In genomic region chr5:148363441-148364113, GRCm38 (mm10) we compare ENCODE assay signal across 13 mouse cellular contexts. TPM values are rescaled to one million over a fixed set of nuclear protein-coding genes. Genes with fewer than 3 reads are reported as not detected.
DNase-seq lines count a peak whose midpoint lies in the region; ATAC-seq and TF ChIP-seq lines count a peak whose summit lies in the region.
"Had no signal": no experiment of that assay in that cellular context is flagged by ENCODE, and none has a peak within 500 bp of the region (broad histone marks: within the 10 kb centered on the region; RNA-seq: fewer than 3 reads in every experiment).

No protein-coding gene starts in this region.

- H3K4me1 ChIP-seq in kidney, embryonic 16.5 days (ENCODE audit: insufficient read depth, low read length): peaks cover 30% of the 10 kb centered on the region
- H3K4me1 ChIP-seq in midbrain, embryonic 10.5 days: peaks cover 14% of the 10 kb centered on the region
- no peaks in the 10 kb centered on the region for H3K4me1 ChIP-seq in midbrain, embryonic 11.5 days (ENCODE audit: control insufficient read depth, insufficient read depth, low read length)

- peak overlapping the region; percentile 31; the same call in 1 of the 2 replicates for H3K27ac ChIP-seq in kidney, embryonic 16.5 days (ENCODE audit: low read length)
- 0 out of 2 replicates have a peak overlapping the region, but pooled peaks have one; percentile 17 for H3K27ac ChIP-seq in midbrain, embryonic 10.5 days (replicated peaks)
- H3K27ac ChIP-seq in midbrain, embryonic 11.5 days (ENCODE audit: low read depth, low read length): no peak overlapping the region
- H3K27ac ChIP-seq: liver, embryonic 13.5 days had no signal

- H3K9me3 ChIP-seq in kidney, embryonic 16.5 days (ENCODE audit: low read length): no peaks in the 10 kb centered on the region
- no peaks in the 10 kb centered on the region for H3K9me3 ChIP-seq in midbrain, embryonic 10.5 days (replicated peaks)
- H3K9me3 ChIP-seq in midbrain, embryonic 11.5 days (ENCODE audit: control insufficient read depth, low read length): no peaks in the 10 kb centered on the region
- H3K9me3 ChIP-seq: liver, embryonic 13.5 days had no signal

- DNase-seq in kidney, postnatal 10 days: no peak
- no peak for DNase-seq in midbrain, embryonic 10.5 days (ENCODE audit: low spot score)
- DNase-seq in midbrain, embryonic 11.5 days (ENCODE audit: low spot score, missing footprints): no peak
- peak; percentile 33 for DNase-seq in brain, embryonic 14.5 days (ENCODE audit: low read depth)
- no peak for DNase-seq in ovary, adult 18-20 months (ENCODE audit: low spot score)
- DNase-seq: gastrocnemius, postnatal 36 days; kidney, adult 8-10 months; left cerebral cortex, postnatal 4 days; liver, embryonic 13.5 days had no signal

- 85% methylated on average over 22 of the region's 22 CpGs for WGBS in kidney, embryonic 16.5 days
- WGBS in midbrain, embryonic 10.5 days: 90% methylated on average over 22 of the region's 22 CpGs
- 90% methylated on average over 22 of the region's 22 CpGs for WGBS in midbrain, embryonic 11.5 days

- no peak for TF ChIP-seq POLR2A in brain, embryonic 14.5 days (IDR thresholded peaks at IDR 0.05; ENCODE audit: borderline replicate concordance, extremely low read depth, insufficient read depth, insufficient read length, poor library complexity, severe bottlenecking)

- no peak overlapping the region for H3K4me3 ChIP-seq in kidney, embryonic 16.5 days (ENCODE audit: low read length)
- no peak overlapping the region for H3K4me3 ChIP-seq in midbrain, embryonic 10.5 days
- H3K4me3 ChIP-seq in midbrain, embryonic 11.5 days (ENCODE audit: low read depth, low read length): no peak overlapping the region
- H3K4me3 ChIP-seq: liver, embryonic 13.5 days; myocyte had no signal

- H3K4me2 ChIP-seq in kidney, embryonic 16.5 days (replicated peaks; ENCODE audit: low read depth, low read length): no peak overlapping the region
- H3K4me2 ChIP-seq in midbrain, embryonic 11.5 days: no peak overlapping the region
- H3K4me2 ChIP-seq: liver, embryonic 13.5 days had no signal

- peaks cover 2% of the 10 kb centered on the region; the same call in 1 of the 2 replicates for H3K36me3 ChIP-seq in kidney, embryonic 16.5 days (ENCODE audit: insufficient read depth, low read length)
- H3K36me3 ChIP-seq in midbrain, embryonic 10.5 days: peaks cover 29% of the 10 kb centered on the region
- no peaks in the 10 kb centered on the region for H3K36me3 ChIP-seq in midbrain, embryonic 11.5 days (ENCODE audit: control insufficient read depth, insufficient read depth, low read length)

- H3K27me3 ChIP-seq in kidney, embryonic 16.5 days (ENCODE audit: insufficient read depth, low read length): no peaks in the 10 kb centered on the region
- H3K27me3 ChIP-seq in midbrain, embryonic 10.5 days (ENCODE audit: low read depth, poor library complexity, severe bottlenecking): no peaks in the 10 kb centered on the region
- no peaks in the 10 kb centered on the region for H3K27me3 ChIP-seq in midbrain, embryonic 11.5 days (ENCODE audit: control insufficient read depth, insufficient read depth, low read length)
- H3K27me3 ChIP-seq: liver, embryonic 13.5 days had no signal

- TF ChIP-seq CTCF in brain, embryonic 14.5 days (IDR thresholded peaks at IDR 0.05; ENCODE audit: borderline replicate concordance, extremely low read depth, insufficient read depth, insufficient read length): no peak

- ATAC-seq in kidney, embryonic 16.5 days (ENCODE audit: low FRiP score, low TSS enrichment): no peak
- ATAC-seq in midbrain, embryonic 11.5 days (ENCODE audit: low FRiP score): no peak
- 0 out of 2 replicates have a peak, but pooled peaks have one; percentile 14 for ATAC-seq in monocyte, adult 5-6 weeks (replicated peaks; ENCODE audit: insufficient number of reproducible peaks, low FRiP score, low TSS enrichment, poor library complexity, severe bottlenecking)
- ATAC-seq: forebrain, embryonic 14.5 days had no signal

- H3K9ac ChIP-seq in kidney, embryonic 16.5 days (replicated peaks; ENCODE audit: low read length): no peak overlapping the region
- no peak overlapping the region for H3K9ac ChIP-seq in midbrain, embryonic 11.5 days (ENCODE audit: low read length)
- H3K9ac ChIP-seq: liver, embryonic 13.5 days had no signal

RNA-seq across cellular contexts. Expression of gene Slc7a1, which starts 36.1 kb away (rescaled TPM):
- polyA plus RNA-seq in kidney, embryonic 16.5 days (2015; fragmentation: Nextera tagmentation; extraction: Ambion mirVana): 16.7 and 19.0 TPM in 2 replicates
- polyA plus RNA-seq in midbrain, embryonic 10.5 days (2016; fragmentation: Nextera tagmentation; extraction: Ambion mirVana): 12.8 and 15.1 TPM in 2 replicates
- 18.3 and 20.6 TPM in 2 replicates for polyA plus RNA-seq in midbrain, embryonic 11.5 days (2014; fragmentation: Nextera tagmentation; extraction: Ambion mirVana)
- polyA plus RNA-seq in brain, embryonic 14.5 days (2012; rRNA removed): 11.5 and 24.3 TPM in 2 replicates
- total RNA-seq in monocyte, adult 5-6 weeks (2017): 18.7 to 39.0 TPM (median 26.6 TPM) in 3 replicates
